9 mouse cellular contexts compared by ENCODE assay signal in genomic region chr3:142339440-142340251, GRCm38 (mm10). TPM values are rescaled to one million over a fixed set of nuclear protein-coding genes. Genes with fewer than 3 reads are reported as not detected.
DNase-seq lines count a peak whose midpoint lies in the region; ATAC-seq and TF ChIP-seq lines count a peak whose summit lies in the region.
"Had no signal": no experiment of that assay in that cellular context is flagged by ENCODE, and none has a peak within 500 bp of the region (broad histone marks: within the 10 kb centered on the region; RNA-seq: fewer than 3 reads in every experiment).

No protein-coding gene starts in this region.

- 18% methylated on average over 6 of the region's 6 CpGs for WGBS in heart, embryonic 10.5 days
- whole genome bisulfite sequencing in lung, embryonic 16.5 days, result 29% methylated on average over 6 of the region's 6 CpGs
- 73% methylated on average over 6 of the region's 6 CpGs for WGBS in forebrain, postnatal 0 days

- DNase-seq in gastrocnemius, adult 2 months, result peak; percentile 57
- no peak for DNase-seq in gastrocnemius, postnatal 25 days
- no peak for DNase-seq in heart, embryonic 10.5 days (ENCODE audit: low spot score)
- DNase-seq in kidney, postnatal 14 days, result peak; percentile 11
- no peak for DNase-seq in forebrain, postnatal 0 days
- DNase-seq in adrenal gland, adult 2 months, result no peak
- no peak for DNase-seq in right cerebral cortex, postnatal 25 days
- DNase-seq: left cerebral cortex, postnatal 4 days had no signal

- H3K9me3 ChIP-seq in heart, embryonic 10.5 days, result no peaks in the 10 kb centered on the region
- H3K9me3 ChIP-seq in lung, embryonic 16.5 days (ENCODE audit: control insufficient read depth, low read length), result no peaks in the 10 kb centered on the region
- H3K9me3 ChIP-seq in forebrain, postnatal 0 days (ENCODE audit: low read length), result no peaks in the 10 kb centered on the region

- H3K4me2 ChIP-seq in lung, embryonic 16.5 days (ENCODE audit: low read depth, low read length), result no peak overlapping the region
- no peak overlapping the region for H3K4me2 ChIP-seq in forebrain, postnatal 0 days (ENCODE audit: low read depth)

- H3K27ac ChIP-seq in gastrocnemius, adult 2 months, result peak overlapping the region; percentile 57
- H3K27ac ChIP-seq in heart, embryonic 10.5 days, result peak overlapping the region; percentile 71
- no peak overlapping the region for H3K27ac ChIP-seq in lung, embryonic 16.5 days (ENCODE audit: low read length)
- H3K27ac ChIP-seq in forebrain, postnatal 0 days (ENCODE audit: low read depth, low read length), result no peak overlapping the region

- peaks cover 23% of the 10 kb centered on the region for H3K4me1 ChIP-seq in heart, embryonic 10.5 days
- peaks cover 10% of the 10 kb centered on the region for H3K4me1 ChIP-seq in lung, embryonic 16.5 days (replicated peaks; ENCODE audit: control insufficient read depth, insufficient read depth, low read length)
- H3K4me1 ChIP-seq in forebrain, postnatal 0 days (ENCODE audit: insufficient read depth), result no peaks in the 10 kb centered on the region

- ATAC-seq in lung, embryonic 16.5 days (ENCODE audit: low read depth), result peak; percentile 97
- ATAC-seq in forebrain, postnatal 0 days, result no peak

- peaks cover 2% of the 10 kb centered on the region; the same call in 1 of the 2 replicates for H3K36me3 ChIP-seq in heart, embryonic 10.5 days
- H3K36me3 ChIP-seq in lung, embryonic 16.5 days (ENCODE audit: control insufficient read depth, insufficient read depth, low read length), result no peaks in the 10 kb centered on the region
- no peaks in the 10 kb centered on the region for H3K36me3 ChIP-seq in forebrain, postnatal 0 days (ENCODE audit: insufficient read depth)

- no peak for TF ChIP-seq CTCF in gastrocnemius, adult 2 months (IDR thresholded peaks at IDR 0.05)
- no peak for TF ChIP-seq CTCF in forebrain, postnatal 0 days (IDR thresholded peaks at IDR 0.05; ENCODE audit: low read depth)

- no peak overlapping the region for H3K9ac ChIP-seq in lung, embryonic 16.5 days (ENCODE audit: low read length)
- H3K9ac ChIP-seq in forebrain, postnatal 0 days, result no peak overlapping the region

- H3K4me3 ChIP-seq in gastrocnemius, adult 2 months, result no peak overlapping the region
- no peak overlapping the region for H3K4me3 ChIP-seq in heart, embryonic 10.5 days
- H3K4me3 ChIP-seq in lung, embryonic 16.5 days (ENCODE audit: low read length), result no peak overlapping the region
- H3K4me3 ChIP-seq in forebrain, postnatal 0 days (ENCODE audit: low read depth, low read length), result no peak overlapping the region

- no peaks in the 10 kb centered on the region for H3K27me3 ChIP-seq in heart, embryonic 10.5 days (ENCODE audit: insufficient read depth, poor library complexity, severe bottlenecking)
- H3K27me3 ChIP-seq in lung, embryonic 16.5 days (ENCODE audit: control insufficient read depth, insufficient read depth, low read depth, low read length), result no peaks in the 10 kb centered on the region
- H3K27me3 ChIP-seq in forebrain, postnatal 0 days (ENCODE audit: insufficient read depth, low read length), result no peaks in the 10 kb centered on the region

- intact Hi-C loops in gastrocnemius, adult 2 months (cut with DNase I), result no loop called here

RNA-seq across cellular contexts. Expression of gene Pdlim5, which starts 55.9 kb away (rescaled TPM):
- total RNA-seq in gastrocnemius, adult 2 months (2021), result 100 to 1,000 TPM; 585 to 709 TPM
- total RNA-seq in gastrocnemius, postnatal 25 days (2021), result 100 to 1,000 TPM; 560 to 651 TPM
- polyA plus RNA-seq in heart, embryonic 10.5 days (2016; fragmentation: Nextera tagmentation; extraction: Ambion mirVana), result 162 and 264 TPM in 2 replicates
- 28.3 and 33.4 TPM in 2 replicates for polyA plus RNA-seq in lung, embryonic 16.5 days (2015; fragmentation: Nextera tagmentation; extraction: Ambion mirVana)
- 15.9 and 20.1 TPM in 2 replicates for total RNA-seq in forebrain, postnatal 0 days (2014; rRNA removed)
- 7.4 and 12.2 TPM in 2 replicates for polyA plus RNA-seq in forebrain, postnatal 0 days (2015; fragmentation: Nextera tagmentation; extraction: Ambion mirVana)
- 100 to 1,000 TPM in 1 of 2 experiments, 10 to 100 TPM in 1; 36.0 to 107 TPM for total RNA-seq in adrenal gland, adult 2 months (2021)
- polyA plus RNA-seq in adrenal gland, adult 2 months (2012; rRNA removed), result 38.6 and 67.5 TPM in 2 replicates

Comparison
In these comparisons a context has a peak if more than half of its experiments do, and no peak if none do; other contexts are left out.
1. DNase-seq: peak in gastrocnemius, adult 2 months (single experiment) and kidney, postnatal 14 days (single experiment); none in gastrocnemius, postnatal 25 days (single experiment), heart, embryonic 10.5 days (single experiment), forebrain, postnatal 0 days (single experiment), adrenal gland, adult 2 months (single experiment) and right cerebral cortex, postnatal 25 days (single experiment).
2. H3K27ac ChIP-seq: peak in gastrocnemius, adult 2 months (single experiment) and heart, embryonic 10.5 days (single experiment); none in lung, embryonic 16.5 days (single experiment) and forebrain, postnatal 0 days (single experiment).
3. RNA of gene Pdlim5, which starts 55.9 kb away (total RNA-seq): 585 to 709 TPM in gastrocnemius, adult 2 months and 560 to 651 TPM in gastrocnemius, postnatal 25 days; 36.0 to 107 TPM in adrenal gland, adult 2 months and 15.9 to 20.1 TPM in forebrain, postnatal 0 days; every median in the first group is over 4 times any median in the second.